ENCODE assay signal across 33 mouse cellular contexts in genomic region chr19:35987461-35987860, GRCm38 (mm10).
"Had no signal": no experiment of that assay in that cellular context is flagged by ENCODE, and none has a peak within 500 bp of the region (broad histone marks: within the 10 kb centered on the region; RNA-seq: fewer than 3 reads in every experiment).

No protein-coding gene starts in this region.

- H3K27ac ChIP-seq: limb, embryonic 10.5 days; limb, embryonic 12.5 days; limb, embryonic 13.5 days; limb, embryonic 15.5 days; liver, embryonic 12.5 days; liver, embryonic 13.5 days; liver, embryonic 14.5 days; liver, embryonic 15.5 days; lung, embryonic 15.5 days; macrophage; midbrain, embryonic 10.5 days; midbrain, embryonic 12.5 days; midbrain, embryonic 13.5 days; midbrain, embryonic 15.5 days; neural tube, embryonic 12.5 days; neural tube, embryonic 13.5 days had no signal

- ATAC-seq: liver, embryonic 12.5 days; liver, postnatal 0 days; lung, postnatal 0 days; midbrain, embryonic 13.5 days; midbrain, embryonic 15.5 days; midbrain, embryonic 16.5 days had no signal

- H3K4me2 ChIP-seq: limb, embryonic 12.5 days; limb, embryonic 13.5 days; limb, embryonic 15.5 days; liver, embryonic 11.5 days; liver, embryonic 12.5 days; liver, embryonic 13.5 days; liver, embryonic 15.5 days; lung, embryonic 14.5 days; lung, embryonic 15.5 days; midbrain, embryonic 11.5 days; midbrain, embryonic 12.5 days; midbrain, embryonic 13.5 days; midbrain, embryonic 15.5 days; neural tube, embryonic 12.5 days; neural tube, embryonic 13.5 days had no signal

- H3K4me3 ChIP-seq: limb, embryonic 10.5 days; limb, embryonic 12.5 days; limb, embryonic 13.5 days; limb, embryonic 15.5 days; liver, embryonic 12.5 days; liver, embryonic 13.5 days; liver, embryonic 15.5 days; lung, embryonic 15.5 days; megakaryocyte, embryonic 14.5 days; midbrain, embryonic 10.5 days; midbrain, embryonic 12.5 days; midbrain, embryonic 13.5 days; midbrain, embryonic 15.5 days; myocyte; neural tube, embryonic 12.5 days; neural tube, embryonic 13.5 days had no signal

- H3K36me3 ChIP-seq: limb, embryonic 10.5 days; limb, embryonic 12.5 days; limb, embryonic 13.5 days; limb, embryonic 15.5 days; liver, embryonic 12.5 days; liver, embryonic 13.5 days; liver, embryonic 15.5 days; lung, embryonic 15.5 days; midbrain, embryonic 10.5 days; midbrain, embryonic 12.5 days; midbrain, embryonic 13.5 days; midbrain, embryonic 15.5 days; neural tube, embryonic 12.5 days; neural tube, embryonic 13.5 days had no signal

- DNase-seq: left cerebral cortex, postnatal 4 days; liver; liver, embryonic 13.5 days; liver, postnatal 0 days; lung, adult 18-20 months; lung, adult 2 months; lung, embryonic 14.5 days; lung, postnatal 10 days; lung, postnatal 14 days; lung, postnatal 36 days; lung, postnatal 4 days; midbrain, embryonic 14.5 days had no signal

- H3K4me1 ChIP-seq: limb, embryonic 10.5 days; limb, embryonic 12.5 days; limb, embryonic 13.5 days; limb, embryonic 15.5 days; liver, embryonic 12.5 days; liver, embryonic 13.5 days; liver, embryonic 15.5 days; lung, embryonic 15.5 days; megakaryocyte, embryonic 14.5 days; midbrain, embryonic 10.5 days; midbrain, embryonic 12.5 days; midbrain, embryonic 13.5 days; midbrain, embryonic 15.5 days; neural tube, embryonic 12.5 days; neural tube, embryonic 13.5 days had no signal

- H3K27me3 ChIP-seq: limb, embryonic 12.5 days; limb, embryonic 13.5 days; limb, embryonic 15.5 days; liver, embryonic 12.5 days; liver, embryonic 13.5 days; liver, embryonic 15.5 days; lung, embryonic 15.5 days; megakaryocyte, embryonic 14.5 days; midbrain, embryonic 12.5 days; midbrain, embryonic 13.5 days; midbrain, embryonic 15.5 days; neural tube, embryonic 12.5 days; neural tube, embryonic 13.5 days had no signal

- H3K9ac ChIP-seq: limb, embryonic 12.5 days; limb, embryonic 13.5 days; limb, embryonic 15.5 days; liver, embryonic 12.5 days; liver, embryonic 13.5 days; liver, embryonic 14.5 days; liver, embryonic 15.5 days; liver, postnatal 0 days; lung, embryonic 14.5 days; lung, embryonic 15.5 days; midbrain, embryonic 12.5 days; midbrain, embryonic 13.5 days; midbrain, embryonic 15.5 days; neural tube, embryonic 12.5 days; neural tube, embryonic 13.5 days had no signal

- H3K9me3 ChIP-seq: limb, embryonic 10.5 days; limb, embryonic 12.5 days; limb, embryonic 13.5 days; limb, embryonic 15.5 days; liver, embryonic 12.5 days; liver, embryonic 13.5 days; liver, embryonic 15.5 days; lung, embryonic 15.5 days; megakaryocyte, embryonic 14.5 days; midbrain, embryonic 10.5 days; midbrain, embryonic 12.5 days; midbrain, embryonic 13.5 days; midbrain, embryonic 15.5 days; neural tube, embryonic 12.5 days; neural tube, embryonic 13.5 days had no signal
